Mouse (Mus musculus) olfactory bulb, adult 2 months (tissue): ENCODE data around the gene Fam167b.

Source experiments
- CTCF ChIP-seq: fragments of 200-500 bp; IDR thresholded peaks from 2 replicates; pipeline ENCODE4 v1.5.1; 2012; ENCODE audit warnings: low read depth, mild to moderate bottlenecking, low read length, moderate library complexity; ENCODE audit not compliant: insufficient read depth
- POLR2A ChIP-seq: fragments of 200-500 bp; IDR thresholded peaks from 2 replicates; pipeline ENCODE4 v1.6.1; 2012; ENCODE audit warnings: mild to moderate bottlenecking, low read depth, low read length, moderate library complexity; ENCODE audit not compliant: insufficient read depth

- TF ChIP-seq CTCF (no peak), POLR2A (no peak)
These were observed 8.6 kb upstream of the Fam167b start for GRCm38 (mm10) chr4:129586943-129587342.
